In genomic region chr5:121660897-121661254, GRCm38 (mm10) we compare ENCODE assay signal across 8 mouse cellular contexts. TPM values are rescaled to one million over a fixed set of nuclear protein-coding genes. Genes with fewer than 3 reads are reported as not detected.
DNase-seq lines count a peak whose midpoint lies in the region; ATAC-seq and TF ChIP-seq lines count a peak whose summit lies in the region.

No protein-coding gene starts in this region.

- no peaks in the 10 kb centered on the region for H3K9me3 ChIP-seq in liver, embryonic 14.5 days (ENCODE audit: control insufficient read depth, low read length)
- no peaks in the 10 kb centered on the region for H3K9me3 ChIP-seq in neural tube, embryonic 14.5 days (ENCODE audit: control insufficient read depth, low read length)

- no peaks in the 10 kb centered on the region for H3K27me3 ChIP-seq in spleen, adult 2 months (ENCODE audit: control insufficient read depth, insufficient read depth, low read length)
- H3K27me3 ChIP-seq in liver, embryonic 14.5 days (ENCODE audit: control insufficient read depth, insufficient read depth, low read length): no peaks in the 10 kb centered on the region
- H3K27me3 ChIP-seq in neural tube, embryonic 14.5 days (ENCODE audit: control insufficient read depth, insufficient read depth, low read length): no peaks in the 10 kb centered on the region

- peak overlapping the region; percentile 73 for H3K27ac ChIP-seq in spleen, adult 2 months (ENCODE audit: insufficient read depth, low read length)
- H3K27ac ChIP-seq in liver, embryonic 14.5 days: peak overlapping the region; percentile 38
- peak overlapping the region; percentile 55; the same call in 1 of the 2 replicates for H3K27ac ChIP-seq in neural tube, embryonic 14.5 days (ENCODE audit: low read depth, low read length)

- H3K4me3 ChIP-seq in spleen, adult 2 months (ENCODE audit: extremely low read depth, insufficient read depth, insufficient read length): peak overlapping the region; percentile 81
- peak overlapping the region; percentile 88 to 90 for H3K4me3 ChIP-seq in liver, embryonic 14.5 days (ENCODE audit: insufficient read depth in 1 of 2, low read depth in 2 of 2, low read length in 2 of 2)
- H3K4me3 ChIP-seq in neural tube, embryonic 14.5 days (ENCODE audit: low read depth, low read length): peak overlapping the region; percentile 95

- 1% methylated on average over 26 of the region's 26 CpGs for WGBS in spleen, adult 2 months
- WGBS in liver, embryonic 14.5 days (ENCODE audit: insufficient replicate concordance): under 1% methylated on average over 26 of the region's 26 CpGs
- 1% methylated on average over 26 of the region's 26 CpGs for WGBS in neural tube, embryonic 14.5 days

- no peak for TF ChIP-seq EP300 in liver, embryonic 14.5 days (IDR thresholded peaks at IDR 0.05; ENCODE audit: low read depth)

- H3K9ac ChIP-seq in liver, embryonic 14.5 days (replicated peaks): peak overlapping the region; percentile 79
- H3K9ac ChIP-seq in neural tube, embryonic 14.5 days (replicated peaks; ENCODE audit: low read depth, low read length): peak overlapping the region; percentile 90

- no peak for TF ChIP-seq POLR2A in spleen, adult 2 months (IDR thresholded peaks at IDR 0.05; ENCODE audit: low read depth, low read length)

- peak overlapping the region; percentile 72 for H3K4me2 ChIP-seq in liver, embryonic 14.5 days (ENCODE audit: low read depth)
- peak overlapping the region; percentile 84 for H3K4me2 ChIP-seq in neural tube, embryonic 14.5 days (ENCODE audit: low read depth, low read length)

- peaks cover 2% of the 10 kb centered on the region; the same call in 1 of the 2 replicates for H3K4me1 ChIP-seq in spleen, adult 2 months (ENCODE audit: control insufficient read depth, insufficient read depth, insufficient read length)
- H3K4me1 ChIP-seq in liver, embryonic 14.5 days (replicated peaks; ENCODE audit: control insufficient read depth in 2 of 2, insufficient read depth in 2 of 2, low read length in 1 of 2): peaks cover 4 to 17% of the 10 kb centered on the region in 2 experiments
- peaks cover 9% of the 10 kb centered on the region for H3K4me1 ChIP-seq in neural tube, embryonic 14.5 days (ENCODE audit: control insufficient read depth, insufficient read depth, low read length)

- H3K36me3 ChIP-seq in spleen, adult 2 months (ENCODE audit: control insufficient read depth, insufficient read depth, low read length): peaks cover 13% of the 10 kb centered on the region
- H3K36me3 ChIP-seq in liver, embryonic 14.5 days (replicated peaks; ENCODE audit: control insufficient read depth, insufficient read depth, low read depth): peaks cover 21% of the 10 kb centered on the region
- peaks cover 7% of the 10 kb centered on the region; the same call in 1 of the 2 replicates for H3K36me3 ChIP-seq in neural tube, embryonic 14.5 days (ENCODE audit: control insufficient read depth, insufficient read depth, low read length)

- peak; percentile 37; the same call in 1 of the 2 replicates for ATAC-seq in liver, embryonic 14.5 days (ENCODE audit: insufficient read depth)
- 0 out of 2 replicates have a peak, but pooled peaks have one; percentile 41 for ATAC-seq in neural tube, embryonic 14.5 days (ENCODE audit: low read depth)

- no peak for TF ChIP-seq CTCF in spleen, adult 2 months (IDR thresholded peaks at IDR 0.05; ENCODE audit: extremely low read depth, insufficient read depth, insufficient read length, insufficient replicate concordance)
- TF ChIP-seq CTCF in liver, embryonic 14.5 days (IDR thresholded peaks at IDR 0.05; ENCODE audit: low read depth): no peak

- DNase-seq in adrenal gland, postnatal 14 days: peak; percentile 56
- DNase-seq in adrenal gland, adult 2 months: no peak
- peak in 1 of 2 experiments; percentile 10 for DNase-seq in spleen, adult 2 months (ENCODE audit: low read depth in 1 of 2, low spot score in 2 of 2)
- no peak for DNase-seq in spleen, adult 18-20 months
- DNase-seq in frontal cortex, postnatal 14 days (ENCODE audit: low spot score in 2 of 2): peak; percentile 15
- peak in 1 of 3 experiments; percentile 16 for DNase-seq in liver, embryonic 14.5 days (ENCODE audit: low read depth in 3 of 3, low spot score in 3 of 3)
- DNase-seq in yolk sac, embryonic 10.5 days (ENCODE audit: low spot score): no peak

RNA-seq across cellular contexts. Expression of gene Brap, which starts 0.5 kb away (rescaled TPM):
- total RNA-seq in adrenal gland, postnatal 14 days (2021): 55.0 and 57.1 TPM in 2 replicates
- 10 to 100 TPM; 52.4 to 60.5 TPM for total RNA-seq in adrenal gland, adult 2 months (2021)
- 14.7 and 17.0 TPM in 2 replicates for polyA plus RNA-seq in adrenal gland, adult 2 months (2012; rRNA removed)
- 17.9 and 22.5 TPM in 2 replicates for polyA plus RNA-seq in spleen, adult 2 months (2012; rRNA removed)
- 9.7 and 12.5 TPM in 2 replicates for polyA plus RNA-seq in liver, embryonic 14.5 days (2012; rRNA removed)
- polyA plus RNA-seq in liver, embryonic 14.5 days (2014; fragmentation: Nextera tagmentation; extraction: Ambion mirVana): 22.7 and 22.9 TPM in 2 replicates
- polyA plus RNA-seq in neural tube, embryonic 14.5 days (2014; fragmentation: Nextera tagmentation; extraction: Ambion mirVana): 35.0 and 46.7 TPM in 2 replicates

RNA-seq across cellular contexts. Expression of gene Acad10, which starts 0.6 kb away (rescaled TPM):
- 36.5 and 41.1 TPM in 2 replicates for total RNA-seq in adrenal gland, postnatal 14 days (2021)
- 10 to 100 TPM; 23.1 to 25.4 TPM for total RNA-seq in adrenal gland, adult 2 months (2021)
- 9.8 and 10.0 TPM in 2 replicates for polyA plus RNA-seq in adrenal gland, adult 2 months (2012; rRNA removed)
- polyA plus RNA-seq in spleen, adult 2 months (2012; rRNA removed): 3.9 and 4.4 TPM in 2 replicates
- 1.6 and 1.7 TPM in 2 replicates for polyA plus RNA-seq in liver, embryonic 14.5 days (2012; rRNA removed)
- polyA plus RNA-seq in liver, embryonic 14.5 days (2014; fragmentation: Nextera tagmentation; extraction: Ambion mirVana): 2.2 and 2.6 TPM in 2 replicates
- 1.3 and 1.9 TPM in 2 replicates for polyA plus RNA-seq in neural tube, embryonic 14.5 days (2014; fragmentation: Nextera tagmentation; extraction: Ambion mirVana)

RNA-seq across cellular contexts. Expression of gene Acad12, which starts 42.1 kb away (rescaled TPM):
- 25.1 and 29.1 TPM in 2 replicates for total RNA-seq in adrenal gland, postnatal 14 days (2021)
- total RNA-seq in adrenal gland, adult 2 months (2021): 10 to 100 TPM; 19.4 to 23.5 TPM
- polyA plus RNA-seq in adrenal gland, adult 2 months (2012; rRNA removed): 14.1 and 14.5 TPM in 2 replicates
- 3.9 and 5.5 TPM in 2 replicates for polyA plus RNA-seq in spleen, adult 2 months (2012; rRNA removed)
- 0.81 and 1.1 TPM in 2 replicates for polyA plus RNA-seq in liver, embryonic 14.5 days (2012; rRNA removed)
- 0.69 and 0.87 TPM in 2 replicates for polyA plus RNA-seq in liver, embryonic 14.5 days (2014; fragmentation: Nextera tagmentation; extraction: Ambion mirVana)
- 1.1 and 2.1 TPM in 2 replicates for polyA plus RNA-seq in neural tube, embryonic 14.5 days (2014; fragmentation: Nextera tagmentation; extraction: Ambion mirVana)

RNA-seq across cellular contexts. Expression of gene Atxn2, which starts 50.3 kb away (rescaled TPM):
- total RNA-seq in adrenal gland, postnatal 14 days (2021): 170 and 187 TPM in 2 replicates
- total RNA-seq in adrenal gland, adult 2 months (2021): 100 to 1,000 TPM; 146 to 229 TPM
- 214 and 218 TPM in 2 replicates for polyA plus RNA-seq in adrenal gland, adult 2 months (2012; rRNA removed)
- polyA plus RNA-seq in spleen, adult 2 months (2012; rRNA removed): 70.0 and 71.9 TPM in 2 replicates
- polyA plus RNA-seq in liver, embryonic 14.5 days (2012; rRNA removed): 24.1 and 24.6 TPM in 2 replicates
- polyA plus RNA-seq in liver, embryonic 14.5 days (2014; fragmentation: Nextera tagmentation; extraction: Ambion mirVana): 19.3 and 20.5 TPM in 2 replicates
- 93.7 and 94.8 TPM in 2 replicates for polyA plus RNA-seq in neural tube, embryonic 14.5 days (2014; fragmentation: Nextera tagmentation; extraction: Ambion mirVana)

Comparison
In these comparisons a context has a peak if more than half of its experiments do, and no peak if none do; other contexts are left out.
1. DNase-seq: peak in adrenal gland, postnatal 14 days (single experiment) and frontal cortex, postnatal 14 days (2 of 2); none in adrenal gland, adult 2 months (single experiment), spleen, adult 18-20 months (0 of 2) and yolk sac, embryonic 10.5 days (single experiment).
2. Peak in every context shown above with its lines, with median percentiles within 50 percentile points of each other: H3K27ac ChIP-seq and H3K4me3 ChIP-seq.